Mouse (Mus musculus): Measurements from ENCODE around the gene Gtf2h2. TPM values are rescaled to one million over a fixed set of nuclear protein-coding genes. Genes with fewer than 3 reads are reported as not detected.
A peak's percentile ranks its signal among the peaks of the same experiment; 100 is the strongest.

The Gtf2h2 gene
- polyA plus RNA-seq (2015; fragmentation: Nextera tagmentation; extraction: Ambion mirVana), result 71.7 and 73.4 TPM in 2 replicates

DNA sequence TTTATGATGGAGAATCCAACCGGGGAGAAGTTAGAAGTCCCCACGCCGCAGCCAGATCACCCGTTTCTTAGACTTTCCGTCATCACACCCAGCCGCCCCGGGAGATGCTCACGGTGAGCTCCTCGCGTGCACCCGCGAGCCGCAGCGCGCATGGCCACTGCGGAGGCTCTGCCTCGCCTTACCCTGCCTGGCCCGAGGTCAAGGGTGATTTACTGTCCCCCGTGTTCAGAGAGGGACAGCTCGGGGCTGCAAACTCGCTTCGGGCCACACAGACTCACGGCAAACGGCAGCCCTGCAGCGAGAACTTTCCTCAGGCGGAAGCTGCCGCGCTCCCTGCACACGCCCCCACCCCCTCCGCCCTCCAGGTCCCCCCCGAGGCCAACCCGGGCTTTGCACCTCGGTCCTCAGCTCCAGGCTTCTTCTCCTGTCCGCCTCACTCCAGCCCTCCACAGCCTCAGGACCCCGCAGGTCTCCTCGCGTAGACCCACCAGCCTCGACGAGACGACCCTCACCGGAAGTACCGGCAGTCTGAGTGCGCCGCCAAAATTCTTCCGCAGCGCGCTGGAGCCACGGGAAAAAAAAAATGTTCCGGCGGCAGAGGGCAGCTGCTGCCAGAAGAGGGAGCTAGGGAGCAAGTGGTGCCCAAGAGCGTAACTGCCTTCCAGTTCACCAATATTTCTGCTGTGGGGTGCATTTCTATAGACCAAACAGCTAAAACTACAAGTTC is at the start of gene Gtf2h2:
Gene Gtf2h2, minus strand, starts transcription at position 519 of the 727 bp plus-strand sequence.
- Histone ChIP-seq H3K4me2 (ENCODE audit: low read length) (peak within 1 kb of the TSS; percentile 80), H3K4me3 (ENCODE audit: low read depth, low read length) (peak within 1 kb of the TSS; percentile 99), H3K27ac (ENCODE audit: low read length) (peak within 1 kb of the TSS; percentile 88), H3K9me3 (replicated peaks; ENCODE audit: control insufficient read depth, low read length, poor library complexity, severe bottlenecking) (no peaks in the 10 kb centered on the region), H3K27me3 (ENCODE audit: control insufficient read depth, insufficient read depth, low read depth, low read length) (no peaks in the 10 kb centered on the region), H3K9ac (ENCODE audit: low read depth, low read length) (peak within 1 kb of the TSS; percentile 89), H3K36me3 (ENCODE audit: control insufficient read depth, insufficient read depth, low read length) (peaks cover 11% of the 10 kb centered on the region), H3K4me1 (ENCODE audit: control insufficient read depth, insufficient read depth, low read length) (peaks cover 7% of the 10 kb centered on the region)
- peak; percentile 94 for ATAC-seq
- under 1% methylated on average over 50 of the region's 51 CpGs for WGBS

DNA sequence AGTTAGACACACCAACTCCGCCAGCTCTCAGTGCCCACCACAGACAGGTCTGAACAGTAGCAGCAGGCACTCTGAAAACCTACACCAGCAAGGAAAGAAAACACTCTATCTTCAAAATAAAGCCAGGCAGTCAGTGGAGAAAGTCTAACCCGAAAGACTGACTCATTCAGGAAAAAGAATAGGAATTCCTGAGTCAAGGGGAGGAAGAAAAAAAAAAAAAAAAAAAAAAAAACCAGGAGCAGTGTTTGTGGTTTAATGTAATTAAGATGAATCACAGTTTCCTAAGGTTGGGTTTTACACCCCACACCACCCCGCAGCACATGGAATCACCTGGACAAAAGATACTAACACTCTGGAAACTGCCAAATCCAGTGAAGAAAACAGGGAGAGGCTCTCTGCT is 43.8 kb upstream of the Gtf2h2 start:
- Histone ChIP-seq H3K4me3 (ENCODE audit: low read depth, low read length) (no peak overlapping the region), H3K36me3 (ENCODE audit: control insufficient read depth, insufficient read depth, low read length) (no peaks in the 10 kb centered on the region), H3K9me3 (replicated peaks; ENCODE audit: control insufficient read depth, low read length, poor library complexity, severe bottlenecking) (no peaks in the 10 kb centered on the region), H3K27ac (ENCODE audit: low read length) (no peak overlapping the region), H3K4me2 (ENCODE audit: low read length) (no peak overlapping the region), H3K9ac (ENCODE audit: low read depth, low read length) (no peak overlapping the region), H3K27me3 (ENCODE audit: control insufficient read depth, insufficient read depth, low read depth, low read length) (no peaks in the 10 kb centered on the region), H3K4me1 (ENCODE audit: control insufficient read depth, insufficient read depth, low read length) (no peaks in the 10 kb centered on the region)
- no peak for ATAC-seq
- WGBS, result 88% methylated on average over 3 of the region's 3 CpGs

DNA sequence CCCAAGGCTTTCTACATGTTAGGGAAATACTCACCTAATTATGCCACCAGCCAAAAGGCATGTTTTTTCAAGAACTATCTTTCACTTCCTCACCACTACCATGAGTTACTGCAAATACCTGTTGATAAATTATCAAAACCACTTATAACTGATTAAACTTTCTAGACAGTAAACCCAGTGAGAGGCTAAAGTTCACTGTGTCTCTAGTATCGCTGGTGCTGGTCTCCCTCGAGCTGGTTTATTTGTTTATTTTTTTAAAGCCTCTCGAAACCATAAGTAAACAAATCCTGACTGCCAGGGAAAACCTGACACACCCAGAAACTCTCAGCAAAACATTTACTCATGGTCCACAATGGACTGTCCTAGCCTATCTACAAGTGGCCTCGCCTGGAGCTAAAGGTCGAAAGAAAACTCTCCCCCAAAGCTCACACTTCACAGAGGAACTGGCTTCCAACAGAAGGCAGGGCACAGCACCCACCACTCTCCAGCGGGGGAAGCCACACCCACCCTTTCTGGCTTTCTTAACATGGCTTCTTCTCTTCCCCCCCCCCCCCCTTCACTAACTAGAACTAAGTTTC is 40.5 kb upstream of the Gtf2h2 start:
- H3K4me2 ChIP-seq (ENCODE audit: low read length), result no peak overlapping the region
- 80% methylated on average over 6 of the region's 6 CpGs for WGBS
- H3K4me3 ChIP-seq (ENCODE audit: low read depth, low read length), result no peak overlapping the region
- no peaks in the 10 kb centered on the region for H3K9me3 ChIP-seq (replicated peaks; ENCODE audit: control insufficient read depth, low read length, poor library complexity, severe bottlenecking)
- H3K27me3 ChIP-seq (ENCODE audit: control insufficient read depth, insufficient read depth, low read depth, low read length), result no peaks in the 10 kb centered on the region
- no peaks in the 10 kb centered on the region for H3K36me3 ChIP-seq (ENCODE audit: control insufficient read depth, insufficient read depth, low read length)
- no peak overlapping the region for H3K27ac ChIP-seq (ENCODE audit: low read length)
- no peak overlapping the region for H3K9ac ChIP-seq (ENCODE audit: low read depth, low read length)
- H3K4me1 ChIP-seq (ENCODE audit: control insufficient read depth, insufficient read depth, low read length), result no peaks in the 10 kb centered on the region
- no peak for ATAC-seq

DNA sequence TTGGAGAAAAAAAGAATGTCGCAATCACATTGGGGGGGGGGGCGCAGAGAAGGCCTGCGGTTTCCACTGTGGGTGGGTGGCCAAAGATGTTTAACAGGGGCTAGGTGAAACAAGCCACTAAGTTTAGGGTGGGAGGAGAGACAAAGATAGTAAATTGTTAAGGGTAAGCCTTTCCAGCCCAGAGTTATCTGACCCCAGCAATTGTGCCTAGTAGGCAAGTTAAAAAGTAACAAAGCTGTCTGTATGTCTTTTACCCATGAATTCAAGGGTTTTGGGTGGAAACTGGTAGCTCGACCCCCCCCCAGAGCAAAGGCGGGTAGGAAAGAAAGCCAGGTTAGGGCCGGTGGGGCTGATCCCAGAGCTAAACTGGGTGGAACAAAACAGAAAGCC is 34.3 kb upstream of the Gtf2h2 start:
- H3K36me3 ChIP-seq (ENCODE audit: control insufficient read depth, insufficient read depth, low read length), result no peaks in the 10 kb centered on the region
- no peak overlapping the region for H3K4me3 ChIP-seq (ENCODE audit: low read depth, low read length)
- H3K4me2 ChIP-seq (ENCODE audit: low read length), result no peak overlapping the region
- H3K4me1 ChIP-seq (ENCODE audit: control insufficient read depth, insufficient read depth, low read length), result no peaks in the 10 kb centered on the region
- 80% methylated on average over 6 of the region's 6 CpGs for WGBS
- H3K27me3 ChIP-seq (ENCODE audit: control insufficient read depth, insufficient read depth, low read depth, low read length), result no peaks in the 10 kb centered on the region
- ATAC-seq, result no peak
- H3K9ac ChIP-seq (ENCODE audit: low read depth, low read length), result no peak overlapping the region
- H3K27ac ChIP-seq (ENCODE audit: low read length), result no peak overlapping the region
- H3K9me3 ChIP-seq (replicated peaks; ENCODE audit: control insufficient read depth, low read length, poor library complexity, severe bottlenecking), result no peaks in the 10 kb centered on the region

DNA sequence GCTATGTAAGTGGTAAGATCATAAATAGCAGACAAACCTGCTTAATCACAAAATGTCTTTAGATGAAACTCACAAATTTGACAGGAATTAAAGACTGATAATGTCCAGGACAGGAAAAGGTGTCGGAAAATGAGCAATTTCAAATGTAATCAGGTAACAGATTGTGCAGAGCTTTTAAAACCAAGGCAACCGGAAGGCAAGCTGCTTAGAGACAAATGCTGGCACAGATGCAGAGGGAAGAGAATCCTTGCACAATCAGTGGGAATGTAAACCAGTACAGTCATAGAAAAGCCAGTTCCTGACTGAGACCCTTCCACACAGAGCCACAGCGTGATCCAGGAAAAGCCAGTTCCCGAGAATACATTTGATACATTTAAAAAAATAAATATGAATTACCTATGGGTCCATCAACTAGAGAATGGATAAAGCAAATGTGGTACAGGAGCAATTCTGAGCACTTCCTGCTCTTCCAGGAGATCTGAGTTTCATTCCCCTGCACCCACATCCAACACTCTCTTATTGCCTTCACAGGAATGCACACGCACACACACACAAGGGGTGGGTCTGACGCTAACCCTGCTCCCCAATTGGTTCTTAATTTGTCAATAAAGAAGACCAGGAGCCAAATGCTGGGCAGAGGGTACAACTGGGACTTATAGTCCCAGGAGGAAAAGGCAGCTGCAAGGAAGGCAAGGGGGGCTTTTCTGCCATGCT is 33.7 kb upstream of the Gtf2h2 start:
- H3K4me3 ChIP-seq (ENCODE audit: low read depth, low read length), result no peak overlapping the region
- no peak overlapping the region for H3K27ac ChIP-seq (ENCODE audit: low read length)
- WGBS, result 82% methylated on average over 6 of the region's 6 CpGs
- H3K4me1 ChIP-seq (ENCODE audit: control insufficient read depth, insufficient read depth, low read length), result no peaks in the 10 kb centered on the region
- H3K36me3 ChIP-seq (ENCODE audit: control insufficient read depth, insufficient read depth, low read length), result no peaks in the 10 kb centered on the region
- no peak overlapping the region for H3K4me2 ChIP-seq (ENCODE audit: low read length)
- ATAC-seq, result no peak
- no peak overlapping the region for H3K9ac ChIP-seq (ENCODE audit: low read depth, low read length)
- H3K9me3 ChIP-seq (replicated peaks; ENCODE audit: control insufficient read depth, low read length, poor library complexity, severe bottlenecking), result no peaks in the 10 kb centered on the region
- H3K27me3 ChIP-seq (ENCODE audit: control insufficient read depth, insufficient read depth, low read depth, low read length), result no peaks in the 10 kb centered on the region

DNA sequence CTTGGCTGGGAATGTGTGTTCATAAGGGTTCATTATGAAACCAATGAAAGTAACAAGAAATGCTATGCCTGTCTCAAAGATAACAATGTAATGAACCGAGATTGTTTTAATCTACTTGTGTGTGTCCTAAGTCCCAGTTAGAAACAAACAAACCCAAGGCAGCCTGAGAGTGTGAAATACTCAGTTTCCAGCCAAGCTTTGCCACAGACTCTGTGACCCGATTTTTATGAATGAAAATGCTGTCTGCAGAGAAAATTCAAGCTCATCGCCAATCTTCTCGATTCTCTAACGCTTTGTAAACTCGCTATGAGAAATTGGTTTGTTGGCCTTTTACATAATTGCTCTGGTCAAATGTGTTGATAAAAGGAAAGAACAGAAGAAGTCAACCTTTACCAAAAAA is 32.5 kb upstream of the Gtf2h2 start:
- H3K9ac ChIP-seq (ENCODE audit: low read depth, low read length), result no peak overlapping the region
- H3K27me3 ChIP-seq (ENCODE audit: control insufficient read depth, insufficient read depth, low read depth, low read length), result no peaks in the 10 kb centered on the region
- H3K4me1 ChIP-seq (ENCODE audit: control insufficient read depth, insufficient read depth, low read length), result no peaks in the 10 kb centered on the region
- no peak for ATAC-seq
- no peak overlapping the region for H3K4me2 ChIP-seq (ENCODE audit: low read length)
- H3K27ac ChIP-seq (ENCODE audit: low read length), result no peak overlapping the region
- WGBS, result 91% methylated on average over 6 of the region's 6 CpGs
- H3K4me3 ChIP-seq (ENCODE audit: low read depth, low read length), result no peak overlapping the region
- H3K9me3 ChIP-seq (replicated peaks; ENCODE audit: control insufficient read depth, low read length, poor library complexity, severe bottlenecking), result no peaks in the 10 kb centered on the region
- no peaks in the 10 kb centered on the region for H3K36me3 ChIP-seq (ENCODE audit: control insufficient read depth, insufficient read depth, low read length)

DNA sequence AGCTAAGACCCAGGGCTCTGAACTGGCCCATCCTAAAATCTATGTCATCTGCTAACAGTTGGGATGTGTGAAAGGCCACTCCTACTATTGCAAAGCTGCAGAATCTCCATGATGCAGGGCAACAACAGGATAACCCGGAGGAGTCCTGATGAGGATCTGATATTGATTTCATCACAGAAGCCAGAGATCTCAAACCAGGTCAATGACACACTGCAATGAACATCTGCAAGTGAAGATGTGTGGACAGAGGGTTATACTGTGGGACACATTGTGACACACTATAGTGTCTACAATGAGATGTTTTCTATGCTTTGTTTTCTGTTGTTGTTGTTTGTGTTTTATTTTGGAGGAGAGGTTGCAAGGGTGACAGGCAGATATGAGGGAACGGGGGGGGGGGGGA is 31.3 kb upstream of the Gtf2h2 start:
- Histone ChIP-seq H3K36me3 (ENCODE audit: control insufficient read depth, insufficient read depth, low read length) (no peaks in the 10 kb centered on the region), H3K4me1 (ENCODE audit: control insufficient read depth, insufficient read depth, low read length) (no peaks in the 10 kb centered on the region), H3K4me3 (ENCODE audit: low read depth, low read length) (no peak overlapping the region), H3K9ac (ENCODE audit: low read depth, low read length) (no peak overlapping the region), H3K27ac (ENCODE audit: low read length) (no peak overlapping the region), H3K4me2 (ENCODE audit: low read length) (no peak overlapping the region), H3K27me3 (ENCODE audit: control insufficient read depth, insufficient read depth, low read depth, low read length) (no peaks in the 10 kb centered on the region), H3K9me3 (replicated peaks; ENCODE audit: control insufficient read depth, low read length, poor library complexity, severe bottlenecking) (no peaks in the 10 kb centered on the region)
- no peak for ATAC-seq
- WGBS, result 87% methylated on average over 2 of the region's 2 CpGs

DNA sequence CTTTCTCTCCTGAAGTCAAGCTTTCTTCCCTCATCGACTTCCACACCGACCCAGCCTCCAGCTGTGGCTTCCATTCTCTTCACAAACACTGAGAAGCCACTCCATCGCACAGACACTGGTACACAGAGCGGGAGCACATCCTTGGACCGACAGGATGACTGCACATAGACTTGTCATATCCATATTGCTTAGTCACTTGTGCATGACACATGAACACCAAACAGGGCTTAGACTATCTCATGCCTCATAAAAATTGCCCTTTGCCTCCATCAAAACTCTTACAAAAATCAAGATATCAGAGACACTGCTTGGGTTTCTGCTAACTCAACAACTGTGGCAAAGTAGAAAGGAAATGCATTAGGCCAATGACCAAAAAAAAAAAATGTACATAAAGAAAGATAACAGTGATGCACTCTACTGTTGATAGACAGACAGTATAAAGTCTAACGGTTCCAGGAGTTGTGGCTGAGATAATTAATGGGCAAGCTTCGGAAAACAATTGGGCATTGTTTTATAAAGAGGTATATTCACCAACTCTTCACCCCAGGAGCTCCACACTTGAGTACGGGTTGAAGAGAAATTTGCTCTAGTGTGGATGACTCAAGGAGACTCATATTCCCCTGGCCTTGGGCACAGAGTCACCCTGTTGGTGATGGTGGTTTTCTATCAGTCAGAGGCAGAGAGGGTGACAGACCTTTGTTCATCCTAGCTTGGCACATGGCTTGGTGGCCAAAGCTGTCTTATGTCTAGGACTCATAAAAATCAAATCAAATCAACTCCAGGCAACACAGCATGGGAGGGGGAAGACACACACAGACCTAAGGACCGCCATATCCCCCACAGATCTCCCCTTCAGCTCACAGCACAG is 29.6 kb upstream of the Gtf2h2 start:
- ATAC-seq, result no peak
- WGBS, result 88% methylated on average over 9 of the region's 9 CpGs
- Histone ChIP-seq H3K9me3 (replicated peaks; ENCODE audit: control insufficient read depth, low read length, poor library complexity, severe bottlenecking) (no peaks in the 10 kb centered on the region), H3K4me1 (ENCODE audit: control insufficient read depth, insufficient read depth, low read length) (no peaks in the 10 kb centered on the region), H3K27me3 (ENCODE audit: control insufficient read depth, insufficient read depth, low read depth, low read length) (no peaks in the 10 kb centered on the region), H3K36me3 (ENCODE audit: control insufficient read depth, insufficient read depth, low read length) (no peaks in the 10 kb centered on the region), H3K9ac (ENCODE audit: low read depth, low read length) (no peak overlapping the region), H3K27ac (ENCODE audit: low read length) (no peak overlapping the region), H3K4me3 (ENCODE audit: low read depth, low read length) (no peak overlapping the region), H3K4me2 (ENCODE audit: low read length) (no peak overlapping the region)

All from midbrain, embryonic 16.5 days (tissue).